Mouse (Mus musculus) liver, embryonic 13.5 days (tissue): ENCODE results near the gene Aldh3b3. TPM values are rescaled to one million over a fixed set of nuclear protein-coding genes. Genes with fewer than 3 reads are reported as not detected.

Source experiments
- polyA plus RNA-seq: library from polyadenylated mRNA; unstranded; fragments of >200 nt; fragmentation: Nextera tagmentation; extraction: Ambion mirVana; gene quantifications from 2 replicates; pipeline ENCODE4 v1.2.1, GENCODE M21; 2015

The Aldh3b3 gene
- polyA plus RNA-seq, 1 experiment from 2014 or later: not detected

Other genes with a start within 250 kb of the Aldh3b3 start
- 6.5 and 8.9 TPM in 2 replicates for gene Kmt5b, start 191.2 kb upstream of the Aldh3b3 start, polyA plus RNA-seq
- 15.8 and 18.6 TPM in 2 replicates for gene Chka, start 106.9 kb upstream of the Aldh3b3 start, polyA plus RNA-seq
- gene Tcirg1, start 51.5 kb upstream of the Aldh3b3 start, polyA plus RNA-seq: 18.0 and 18.8 TPM in 2 replicates
- 189 and 217 TPM in 2 replicates for gene Ndufs8, start 45.9 kb upstream of the Aldh3b3 start, polyA plus RNA-seq
- gene Aldh3b1, start 28.8 kb upstream of the Aldh3b3 start, polyA plus RNA-seq: 3.3 and 3.7 TPM in 2 replicates
- gene Unc93b1, start 23.5 kb upstream of the Aldh3b3 start, polyA plus RNA-seq: 17.6 and 18.3 TPM in 2 replicates
- gene Aldh3b2, start 13.7 kb downstream of the Aldh3b3 start, polyA plus RNA-seq: 0.30 and 0.45 TPM in 2 replicates
- 9.5 and 10.2 TPM in 2 replicates for gene Acy3, start 27.9 kb downstream of the Aldh3b3 start, polyA plus RNA-seq
- 0.47 and 0.54 TPM in 2 replicates for gene Tbx10, start 34.1 kb downstream of the Aldh3b3 start, polyA plus RNA-seq
- gene Nudt8, start 41.9 kb downstream of the Aldh3b3 start, polyA plus RNA-seq: 13.8 and 15.9 TPM in 2 replicates
- 0.55 and 0.59 TPM in 2 replicates for gene Gm49405, start 42.0 kb downstream of the Aldh3b3 start, polyA plus RNA-seq
- gene Doc2g, start 44.7 kb downstream of the Aldh3b3 start, polyA plus RNA-seq: 0.80 and 0.82 TPM in 2 replicates
- gene Ndufv1, start 54.2 kb downstream of the Aldh3b3 start, polyA plus RNA-seq: 171 and 174 TPM in 2 replicates
- gene Gstp1, start 79.3 kb downstream of the Aldh3b3 start, polyA plus RNA-seq: 629 and 652 TPM in 2 replicates
- 7.7 and 11.2 TPM in 2 replicates for gene Gstp2, start 87.4 kb downstream of the Aldh3b3 start, polyA plus RNA-seq
- gene Gstp3, start 100.9 kb downstream of the Aldh3b3 start, polyA plus RNA-seq: 28.0 and 28.3 TPM in 2 replicates
- 0.43 and 0.67 TPM in 2 replicates for gene Cabp2, start 122.9 kb downstream of the Aldh3b3 start, polyA plus RNA-seq
- 94.3 and 94.7 TPM in 2 replicates for gene Cdk2ap2, start 138.5 kb downstream of the Aldh3b3 start, polyA plus RNA-seq
- 2.8 and 3.1 TPM in 2 replicates for gene Pitpnm1, start 141.4 kb downstream of the Aldh3b3 start, polyA plus RNA-seq
- gene Aip, start 167.2 kb downstream of the Aldh3b3 start, polyA plus RNA-seq: 37.7 and 38.9 TPM in 2 replicates
- 0.02 TPM in 1 of 2 replicates, not detected in the other for gene Gpr152, start 181.1 kb downstream of the Aldh3b3 start, polyA plus RNA-seq
- gene Cabp4, start 185.4 kb downstream of the Aldh3b3 start, polyA plus RNA-seq: 0.07 and 0.13 TPM in 2 replicates
- gene Coro1b, start 190.0 kb downstream of the Aldh3b3 start, polyA plus RNA-seq: 70.7 and 72.6 TPM in 2 replicates
- gene Ptprcap, start 195.0 kb downstream of the Aldh3b3 start, polyA plus RNA-seq: 18.8 and 21.3 TPM in 2 replicates
- gene Rps6kb2, start 204.7 kb downstream of the Aldh3b3 start, polyA plus RNA-seq: 30.0 and 34.2 TPM in 2 replicates
- 0.38 and 0.43 TPM in 2 replicates for gene Carns1, start 216.8 kb downstream of the Aldh3b3 start, polyA plus RNA-seq
- gene Tbc1d10c, start 232.6 kb downstream of the Aldh3b3 start, polyA plus RNA-seq: 3.7 TPM in 2 replicates
- 517 and 527 TPM in 2 replicates for gene Ppp1ca, start 233.4 kb downstream of the Aldh3b3 start, polyA plus RNA-seq
- gene Rad9a, start 243.0 kb downstream of the Aldh3b3 start, polyA plus RNA-seq: 17.4 and 20.7 TPM in 2 replicates